Mouse (Mus musculus): Measurements from ENCODE around the gene Ggnbp2.

Ggnbp2 gene

DNA sequence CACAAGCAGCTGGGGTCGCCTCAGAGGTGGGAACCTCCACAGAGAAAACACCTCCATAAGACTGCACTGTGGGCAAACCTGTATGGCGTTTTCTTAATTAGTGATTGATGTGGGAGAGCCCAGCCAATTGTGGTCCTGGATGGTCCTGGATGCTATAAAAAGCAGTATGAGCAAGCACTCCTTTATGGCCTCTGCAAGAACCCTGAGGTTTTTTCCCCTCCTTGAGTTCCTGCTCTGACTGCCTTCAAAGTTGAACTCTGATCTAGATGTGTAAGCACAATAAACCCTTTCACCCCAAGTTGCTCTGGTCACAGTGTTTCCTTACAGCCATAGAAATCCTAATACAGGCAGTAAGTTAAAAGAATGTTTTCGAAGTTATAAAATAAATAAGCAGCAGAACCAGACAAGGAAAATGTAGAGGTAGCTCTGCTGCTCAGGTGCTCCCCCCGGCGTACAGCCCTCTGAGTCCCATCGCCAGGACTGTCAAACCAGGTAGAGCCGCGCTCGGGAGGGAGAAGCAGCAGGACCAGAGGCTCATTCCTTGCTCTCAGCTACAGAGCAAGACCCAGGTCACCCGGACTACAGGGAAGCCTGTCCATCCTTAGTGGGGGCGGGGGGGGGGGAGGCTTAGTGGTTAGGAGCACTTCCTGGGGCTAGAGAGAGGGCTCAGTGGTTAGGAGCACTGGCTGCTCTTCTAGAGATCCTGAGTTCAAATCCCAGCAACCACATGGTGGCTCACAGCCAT, 16.3 kb upstream of the Ggnbp2 start:
- ChIA-PET CTCF (no interaction called here), POLR2A (interaction anchor here in 2 of 4 experiments (0.6 to 5.5 kb wide), 6 partner anchors 9 to 400 kb away, joined by 3 to 36 read pairs (median 7); partner anchors contain the start of gene Ggnbp2 (in 2 of the 2))

DNA sequence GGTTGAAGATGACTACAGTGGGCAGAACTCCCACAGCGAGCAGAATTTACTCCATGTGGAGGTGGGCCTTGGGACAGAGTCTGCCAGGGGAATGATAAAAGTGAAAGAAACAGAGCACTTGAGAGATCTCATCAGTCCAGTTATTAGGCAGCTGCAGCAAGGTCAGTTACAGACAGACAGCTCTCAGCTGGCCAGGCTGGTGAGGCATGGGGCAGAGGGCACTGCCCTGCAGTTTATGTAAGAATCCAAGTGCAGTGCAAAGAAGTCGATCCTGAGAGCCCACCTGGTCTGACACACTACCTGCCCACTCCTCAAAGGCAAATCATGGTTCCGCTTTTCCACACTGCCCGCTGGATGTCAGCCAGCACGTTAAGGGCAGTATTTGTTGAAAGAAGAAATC, 15.6 kb upstream of the Ggnbp2 start:
- POLR2A ChIA-PET, result interaction anchor here in 2 of 4 experiments (1.9 to 5.5 kb wide), 5 partner anchors 15 to 68 kb away, joined by 4 to 36 read pairs (median 10); partner anchors contain the start of genes Ggnbp2 (in 2 of the 2) and Mrm1 (in 1 of the 2)
- CTCF ChIA-PET, result no interaction called here

DNA sequence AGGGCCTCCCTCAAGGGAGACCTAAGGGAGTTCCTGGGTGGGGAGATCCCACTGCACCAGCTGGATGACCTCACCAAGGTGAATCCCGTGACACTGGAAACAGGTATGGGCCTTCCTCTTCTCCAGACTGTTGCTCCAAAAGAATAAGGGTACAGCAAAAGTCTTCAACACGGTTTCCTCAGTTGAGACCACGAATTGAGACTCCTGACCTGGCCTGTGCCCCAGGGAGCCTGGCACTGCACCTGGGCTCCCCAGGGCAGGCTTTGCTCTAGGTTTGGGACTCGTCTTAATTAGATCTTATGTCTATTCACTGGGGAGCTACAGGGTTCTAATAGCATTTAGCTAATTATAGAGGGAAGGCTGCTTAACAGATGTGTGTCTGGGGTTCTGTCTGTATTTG, 14.6 kb upstream of the Ggnbp2 start:
- POLR2A ChIA-PET, result interaction anchor here in 3 of 4 experiments (1.1 to 5.5 kb wide), 10 partner anchors 10 to 67 kb away, joined by 3 to 36 read pairs (median 6); partner anchors contain the start of genes Ggnbp2 (in 2 of the 3) and Mrm1 (in 1 of the 3)

DNA sequence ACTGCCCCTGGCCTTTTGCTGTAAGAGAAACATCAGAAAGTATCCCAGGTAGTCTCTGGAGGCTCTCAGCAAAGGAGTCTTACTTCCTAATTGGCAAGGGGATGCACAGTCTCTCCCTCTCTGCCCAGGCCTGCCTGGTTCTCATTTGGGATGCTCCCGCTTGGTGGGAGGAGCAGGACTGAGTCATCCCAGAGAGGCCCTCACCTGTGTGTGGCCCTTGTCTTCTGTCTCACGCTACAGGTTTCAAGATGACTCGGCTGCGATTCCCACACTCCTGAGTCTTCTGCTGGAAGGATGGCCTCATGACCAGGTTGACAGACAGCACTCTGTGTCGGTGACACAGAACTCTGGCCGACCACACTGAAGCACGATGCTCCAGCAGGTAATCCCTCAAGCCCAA, 11.7 kb upstream of the Ggnbp2 start:
- POLR2A ChIA-PET, result interaction anchor here in 2 of 4 experiments (0.6 to 4.1 kb wide), 6 partner anchors 9 to 631 kb away, joined by 3 to 112 read pairs (median 4); partner anchors contain the start of gene Ggnbp2 (in 1 of the 2)
- CTCF ChIA-PET, result no interaction called here

More for the DNA sequence above, 14.6 kb upstream of the Ggnbp2 start:
- CTCF ChIA-PET, result interaction anchor here in 3 of 4 experiments (0.6 to 1.3 kb wide), 4 partner anchors 9 to 1734 kb away, joined by 3 to 7 read pairs (median 3); no protein-coding TSS in a partner anchor

DNA sequence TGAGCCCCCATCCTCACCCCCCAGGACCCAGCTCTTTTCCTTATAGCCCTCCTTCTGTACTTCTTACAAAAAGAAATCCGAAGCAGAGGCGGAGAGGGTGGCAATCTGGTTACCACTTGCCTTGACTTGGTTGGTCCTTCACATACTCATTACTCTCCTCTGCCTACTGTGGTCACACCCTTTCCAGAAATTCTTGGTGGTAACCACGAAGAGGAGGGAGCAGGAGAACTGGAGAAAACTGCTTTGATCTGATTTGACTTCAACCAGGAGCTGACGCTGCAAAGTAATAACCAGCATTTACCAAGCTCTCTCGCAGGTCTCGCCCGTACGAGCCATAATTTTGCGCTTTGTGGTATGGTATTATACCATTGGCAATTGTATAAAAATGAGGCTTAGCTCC, 10.4 kb upstream of the Ggnbp2 start:
- ChIA-PET CTCF (interaction anchor here (0.6 to 2.0 kb wide), 10 partner anchors 36 to 1012 kb away, joined by 3 to 11 read pairs (median 4); partner anchors contain the start of gene Mrm1 (in 1 of the 4)), POLR2A (interaction anchor here (0.5 to 4.1 kb wide), 37 partner anchors 10 to 1374 kb away, joined by 3 to 112 read pairs (median 7); partner anchors contain the start of genes Ggnbp2 (in 4 of the 4), Mrm1 (in 2 of the 4), Znhit3 (in 2 of the 4) and Appbp2 (in 1 of the 4))

DNA sequence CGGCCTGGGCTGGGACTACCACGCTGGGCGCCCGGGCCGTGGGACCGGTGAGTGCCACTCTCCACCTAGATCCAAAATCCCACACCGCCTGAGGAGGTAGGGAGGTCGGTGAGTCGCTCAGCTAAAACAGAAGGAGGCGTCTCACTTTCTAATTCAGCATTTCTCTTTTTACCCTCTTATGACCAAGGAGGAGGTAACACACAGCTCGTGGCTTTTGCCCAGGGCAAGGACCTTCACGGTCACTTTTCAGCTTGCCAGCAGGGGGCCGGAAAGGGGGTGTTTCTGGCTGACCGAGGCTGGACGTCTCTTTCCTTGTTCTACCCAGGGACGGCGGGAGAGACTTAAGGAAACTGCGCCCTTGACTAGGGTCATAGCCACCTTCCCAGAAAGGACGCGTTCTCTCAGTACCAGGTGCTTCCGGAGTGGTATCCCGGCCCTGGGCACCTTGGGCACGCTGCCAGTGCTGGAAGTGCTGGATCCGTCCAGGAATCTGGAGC, 9.9 kb upstream of the Ggnbp2 start:
- ChIA-PET CTCF (interaction anchor here (0.6 to 2.0 kb wide), 14 partner anchors 9 to 1012 kb away, joined by 3 to 11 read pairs (median 4); partner anchors contain the start of genes Mrm1 (in 2 of the 4) and Ggnbp2 (in 1 of the 4)), POLR2A (interaction anchor here (0.5 to 4.1 kb wide), 54 partner anchors 8 to 1375 kb away, joined by 3 to 112 read pairs (median 5); partner anchors contain the start of genes Ggnbp2 (in 4 of the 4), Dhrs11 (in 2 of the 4), Mrm1 (in 2 of the 4) and Znhit3 (in 2 of the 4))

DNA sequence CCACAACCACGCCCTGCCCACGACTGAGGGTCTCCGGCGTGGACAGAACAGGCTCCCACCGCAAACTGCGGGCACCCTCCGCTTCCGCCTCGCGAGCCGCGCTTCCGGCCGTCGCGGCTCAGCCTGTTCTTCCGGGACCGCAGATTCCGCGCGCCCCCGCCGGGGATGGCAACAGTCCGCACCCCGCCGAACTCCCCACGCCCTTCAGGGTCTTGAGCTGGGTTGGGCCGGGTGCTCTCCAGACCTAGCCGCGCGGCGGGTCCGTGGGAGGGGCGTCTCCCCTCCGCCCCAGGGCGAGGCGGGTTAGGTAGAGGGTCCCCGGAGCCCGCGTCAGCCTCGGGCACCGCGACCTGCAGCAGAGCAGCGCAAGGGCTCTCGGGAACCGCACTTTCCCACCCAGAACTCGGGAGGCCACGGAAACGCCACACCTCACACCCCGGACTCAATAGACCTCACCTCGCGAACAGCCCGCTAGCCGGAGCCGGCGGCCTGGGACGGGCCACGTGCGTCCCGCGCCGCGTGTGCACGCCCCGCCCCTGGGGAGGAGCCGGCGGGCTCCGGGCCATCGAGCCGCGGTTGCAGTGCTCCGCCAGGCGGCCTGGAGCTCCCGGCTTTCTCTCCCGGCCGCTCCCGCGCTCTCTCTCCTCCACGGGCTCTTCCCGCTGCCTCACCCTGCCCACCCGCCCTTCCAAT, 9.3 kb upstream of the Ggnbp2 start, which contains the start of the genes Myo19 and Pigw:
Gene Myo19 (plus strand): TSS at position 377 of the 693 bp plus-strand sequence.
Gene Pigw (minus strand): TSS at position 514 of the 693 bp plus-strand sequence.
- POLR2A ChIA-PET, result interaction anchor here (0.6 to 4.1 kb wide), 54 partner anchors 9 to 366 kb away, joined by 3 to 112 read pairs (median 5); partner anchors contain the start of genes Ggnbp2 (in 4 of the 4), Dhrs11 (in 2 of the 4), Mrm1 (in 2 of the 4) and Znhit3 (in 2 of the 4)
- CTCF ChIA-PET, result interaction anchor here (0.6 to 2.0 kb wide), 14 partner anchors 9 to 1011 kb away, joined by 3 to 11 read pairs (median 4); partner anchors contain the start of genes Mrm1 (in 2 of the 4) and Ggnbp2 (in 1 of the 4)

DNA sequence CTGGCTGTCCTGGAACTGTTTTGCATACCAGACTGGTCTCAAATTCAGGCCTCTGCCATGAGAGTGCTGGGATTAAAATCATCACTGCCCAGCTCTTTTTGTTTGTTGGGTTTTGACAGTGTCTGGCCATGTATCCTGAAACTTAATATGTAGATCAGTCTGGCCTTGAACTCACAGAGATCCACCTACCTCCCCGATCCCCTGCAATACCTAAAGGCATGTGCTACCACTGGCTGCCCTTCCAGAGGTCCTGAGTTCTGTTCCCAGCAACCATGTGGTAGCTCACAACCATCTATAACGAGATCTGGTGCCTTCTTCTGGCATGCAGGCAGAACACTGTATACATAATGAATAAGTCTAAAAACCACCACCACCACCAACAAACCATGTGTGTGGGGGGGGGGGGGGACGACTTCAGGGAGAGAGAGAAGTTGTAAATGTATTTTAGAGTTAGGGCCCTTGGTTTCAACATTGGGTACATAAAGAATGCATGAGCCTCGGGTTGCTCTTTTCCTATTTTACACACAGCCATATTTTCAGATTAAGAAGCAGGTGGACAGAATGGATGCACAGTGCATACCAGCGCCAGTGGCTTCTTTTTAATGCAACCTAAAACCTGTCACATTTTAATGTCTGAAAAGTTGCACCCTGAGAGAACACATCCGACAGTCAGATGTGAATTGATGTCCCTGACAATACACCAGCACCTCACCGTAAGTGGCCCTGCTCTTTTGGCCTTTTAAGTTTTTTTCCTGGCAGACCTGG, 8.6 kb upstream of the Ggnbp2 start:
- ChIA-PET CTCF (interaction anchor here in 3 of 4 experiments (0.6 to 1.4 kb wide), 5 partner anchors 15 to 737 kb away, joined by 3 to 5 read pairs (median 4); partner anchors contain the start of gene Mrm1 (in 1 of the 3)), POLR2A (interaction anchor here in 3 of 4 experiments (0.6 to 4.1 kb wide), 27 partner anchors 8 to 1075 kb away, joined by 3 to 112 read pairs (median 5); partner anchors contain the start of genes Ggnbp2 (in 3 of the 3), Mrm1 (in 2 of the 3), Znhit3 (in 2 of the 3) and Dhrs11 (in 1 of the 3))

DNA sequence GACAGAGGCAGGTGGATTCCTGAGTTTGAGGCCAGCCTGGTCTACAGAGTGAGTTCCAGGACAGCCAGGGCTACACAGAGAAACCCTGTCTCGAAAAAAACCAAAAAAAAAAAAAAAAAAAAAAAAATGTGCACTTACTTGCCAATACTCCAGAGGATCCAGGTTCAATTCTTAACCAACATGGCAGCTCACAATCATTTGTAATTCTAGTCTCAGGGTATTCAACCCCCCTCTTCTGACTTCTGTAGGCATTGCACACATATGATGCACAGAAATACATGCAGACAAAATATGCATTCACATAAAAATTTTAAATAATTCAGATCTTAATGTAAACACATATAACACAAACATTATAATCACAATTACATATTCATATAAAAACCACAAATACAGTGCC, 5.4 kb upstream of the Ggnbp2 start:
- POLR2A ChIA-PET, result interaction anchor here in 1 of 4 experiments (0.6 to 1.1 kb wide), 2 partner anchors 25 to 39 kb away, joined by 3 read pairs; no protein-coding TSS in a partner anchor
- CTCF ChIA-PET, result interaction anchor here in 1 of 4 experiments (1.0 kb wide), 1 partner anchor 43 kb away, joined by 3 read pairs; no protein-coding TSS in a partner anchor

DNA sequence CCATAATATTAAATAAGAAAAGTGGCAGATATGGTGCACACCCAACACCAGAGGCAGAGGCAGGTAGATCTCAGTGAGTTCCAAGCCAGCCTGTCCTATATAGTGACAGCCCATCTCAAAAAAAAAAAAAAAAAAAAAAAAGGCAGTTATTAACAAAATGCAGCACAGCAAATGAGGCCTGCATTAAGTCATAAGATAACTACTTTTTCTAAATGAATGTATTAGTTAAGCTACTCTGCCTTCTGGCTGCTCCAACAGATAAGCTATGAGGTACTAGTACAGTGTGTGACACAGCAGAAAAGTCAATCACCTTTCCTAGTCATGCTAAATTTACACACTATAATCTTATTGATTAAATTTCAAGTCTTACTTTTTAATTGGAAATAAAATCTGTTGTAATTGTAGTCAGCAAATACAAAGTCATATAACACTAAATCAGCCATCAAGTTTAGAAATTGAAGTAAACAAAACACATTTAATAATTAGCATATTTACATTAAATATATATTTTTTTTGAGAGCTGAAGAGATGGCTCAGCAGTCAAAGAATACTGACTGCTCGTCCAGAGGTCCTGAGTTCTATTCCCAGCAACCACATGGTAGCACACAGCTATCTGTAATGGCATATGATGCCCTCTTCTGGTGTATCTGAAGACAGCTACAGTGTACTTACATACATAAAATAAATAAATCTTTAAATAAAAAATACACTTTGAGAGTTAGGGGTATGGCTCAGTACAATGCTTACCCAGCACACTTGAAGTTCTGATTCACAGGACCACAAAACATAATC, 2.6 kb upstream of the Ggnbp2 start:
- ChIA-PET POLR2A (interaction anchor here (0.6 to 7.2 kb wide), 20 partner anchors 7 to 357 kb away, joined by 3 to 112 read pairs (median 6); partner anchors contain the start of genes Myo19 (in 2 of the 4), Pigw (in 2 of the 4), Dhrs11 (in 1 of the 4) and Mrm1 (in 1 of the 4)), CTCF (interaction anchor here (0.6 to 1.3 kb wide), 5 partner anchors 47 to 107 kb away, joined by 3 to 11 read pairs (median 3); partner anchors contain the start of gene Mrm1 (in 1 of the 4))

DNA sequence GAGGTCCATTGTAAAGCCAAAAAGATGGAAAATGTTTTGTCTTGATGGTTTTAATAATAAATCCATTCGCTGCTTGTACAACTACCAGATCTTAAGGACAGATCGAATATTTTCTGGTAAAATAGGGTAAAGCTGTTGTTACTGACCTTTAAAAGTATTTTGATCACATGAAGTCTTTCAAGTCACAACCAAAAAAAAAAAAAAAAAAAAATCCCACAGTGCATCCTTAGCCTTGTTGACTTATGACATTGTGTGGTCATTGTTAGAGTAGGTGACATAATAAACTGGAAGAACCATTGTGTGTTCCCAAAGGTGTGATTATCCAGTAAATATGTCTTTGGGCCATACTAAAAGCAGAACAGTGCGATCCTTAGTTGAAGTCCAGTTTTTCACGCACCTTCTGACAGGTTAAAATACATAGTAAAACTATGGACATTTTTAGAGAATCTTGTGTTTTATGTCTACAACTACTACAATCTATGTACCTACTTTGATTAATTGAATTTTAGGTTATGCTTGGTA, 992 bp upstream of the Ggnbp2 start:
- ChIA-PET POLR2A (interaction anchor here (0.6 to 7.2 kb wide), 39 partner anchors 8 to 1409 kb away, joined by 3 to 112 read pairs (median 9); partner anchors contain the start of genes Myo19 (in 4 of the 4), Pigw (in 4 of the 4), Dhrs11 (in 2 of the 4) and Mrm1 (in 2 of the 4)), CTCF (interaction anchor here in 3 of 4 experiments (0.6 to 1.4 kb wide), 6 partner anchors 9 to 300 kb away, joined by 3 to 5 read pairs (median 4); partner anchors contain the start of genes Mrm1 (in 2 of the 3), Pigw (in 2 of the 3) and Myo19 (in 1 of the 3))

DNA sequence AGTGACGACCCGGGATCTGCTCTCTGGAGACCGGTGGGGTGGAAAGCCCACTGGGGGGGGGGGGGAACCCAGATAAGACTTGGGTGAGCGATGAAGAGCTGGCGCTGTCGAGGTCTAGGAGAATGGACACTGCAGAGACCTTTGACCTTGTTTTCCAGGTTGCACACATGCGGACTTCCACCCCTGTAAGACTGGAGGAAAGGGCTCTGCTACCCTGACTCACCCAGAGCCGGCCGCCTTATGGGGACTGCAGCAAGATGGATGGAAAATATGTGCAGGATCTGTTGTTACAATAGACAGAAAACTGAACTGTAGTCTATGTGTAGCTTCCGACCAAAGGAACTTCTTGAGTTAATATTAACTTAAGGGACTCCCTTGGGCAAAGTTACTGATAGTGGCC, 429 bp upstream of the Ggnbp2 start:
- ChIA-PET CTCF (interaction anchor here in 3 of 4 experiments (0.6 to 1.4 kb wide), 6 partner anchors 9 to 300 kb away, joined by 3 to 5 read pairs (median 4); partner anchors contain the start of genes Mrm1 (in 2 of the 3), Pigw (in 2 of the 3) and Myo19 (in 1 of the 3)), POLR2A (interaction anchor here (0.5 to 7.2 kb wide), 43 partner anchors 8 to 749 kb away, joined by 3 to 112 read pairs (median 9); partner anchors contain the start of genes Mrm1 (in 4 of the 4), Myo19 (in 4 of the 4), Pigw (in 4 of the 4) and Dhrs11 (in 2 of the 4))

DNA sequence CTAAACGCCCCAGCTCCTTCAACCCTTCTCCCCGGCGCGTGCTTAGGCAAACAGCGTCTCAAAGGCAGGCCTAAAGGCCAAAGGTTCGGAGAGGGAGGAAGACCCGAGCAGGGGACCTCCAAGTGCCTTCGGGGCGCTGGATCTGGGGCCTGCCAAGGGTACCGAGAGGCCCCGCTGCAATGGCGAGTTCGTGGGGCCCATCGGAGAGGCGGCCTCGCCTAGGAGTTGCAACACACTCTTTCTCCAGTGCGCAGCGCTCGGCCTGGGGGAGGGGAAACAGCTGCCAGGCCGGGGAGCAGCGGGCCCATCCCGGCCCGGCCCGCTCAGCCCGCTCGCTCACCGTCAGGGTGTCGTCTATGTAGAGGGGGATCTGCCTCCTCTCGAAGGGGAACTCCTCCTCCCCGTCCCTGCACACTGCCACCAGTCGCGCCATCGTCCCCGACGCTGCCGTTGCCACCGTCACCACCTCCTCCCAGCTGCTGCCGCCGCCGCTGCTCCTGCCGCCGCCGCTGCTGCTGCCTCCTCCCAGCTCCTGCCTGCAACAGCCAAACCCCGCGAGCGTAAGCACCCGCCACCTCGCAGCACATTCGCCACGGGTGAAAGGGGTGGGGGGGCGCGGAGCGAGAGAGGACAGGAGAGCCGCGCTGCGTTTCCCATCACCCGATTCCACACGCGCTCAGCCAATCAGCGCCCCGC, 932 bp downstream of the Ggnbp2 start:
- ChIA-PET POLR2A (interaction anchor here (0.5 to 7.2 kb wide), 61 partner anchors 9 to 577 kb away, joined by 3 to 112 read pairs (median 4); partner anchors contain the start of genes Mrm1 (in 4 of the 4), Myo19 (in 4 of the 4), Pigw (in 4 of the 4) and Znhit3 (in 3 of the 4)), CTCF (interaction anchor here in 3 of 4 experiments (0.6 to 1.3 kb wide), 4 partner anchors 10 to 52 kb away, joined by 3 to 15 read pairs (median 4); partner anchors contain the start of gene Mrm1 (in 1 of the 3))

DNA sequence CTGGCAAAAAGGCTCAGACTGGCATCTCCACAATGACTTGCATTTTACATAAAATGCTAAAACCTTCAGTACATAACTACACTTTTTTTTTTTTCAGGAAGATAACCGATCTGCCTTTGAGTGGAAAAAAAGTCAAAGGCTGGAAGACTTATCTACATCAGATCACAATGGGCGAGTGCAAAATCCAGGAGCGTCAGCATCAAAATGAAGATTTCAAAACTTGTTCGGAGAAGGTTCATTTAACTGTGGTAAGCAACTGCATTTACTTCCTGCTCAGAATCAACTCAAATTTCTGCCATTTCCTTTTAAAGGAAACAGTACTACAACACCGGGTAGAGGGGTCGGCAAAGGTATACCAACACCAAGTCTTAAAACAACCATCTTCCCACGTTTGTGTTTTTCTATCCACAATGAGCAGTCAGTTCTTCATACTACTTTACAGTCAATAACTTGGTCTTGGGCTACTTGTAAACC, 1.8 kb downstream of the Ggnbp2 start:
- POLR2A ChIA-PET, result interaction anchor here in 3 of 4 experiments (0.5 to 7.2 kb wide), 33 partner anchors 8 to 362 kb away, joined by 3 to 112 read pairs (median 9); partner anchors contain the start of genes Myo19 (in 3 of the 3), Pigw (in 3 of the 3), Dhrs11 (in 2 of the 3) and Mrm1 (in 2 of the 3)

More for the DNA sequence above, 1.8 kb downstream of the Ggnbp2 start:
- CTCF ChIA-PET, result interaction anchor here in 1 of 4 experiments (0.9 kb wide), 1 partner anchor 51 kb away, joined by 3 read pairs; no protein-coding TSS in a partner anchor
